ENCODE assay signal across 27 mouse cellular contexts in genomic region chr7:75486031-75486430, GRCm38 (mm10). TPM values are rescaled to one million over a fixed set of nuclear protein-coding genes. Genes with fewer than 3 reads are reported as not detected.
A peak's percentile ranks its signal among the peaks of the same experiment; 100 is the strongest.
DNase-seq lines count a peak whose midpoint lies in the region; ATAC-seq lines count a peak whose summit lies in the region.
"Had no signal": no experiment of that assay in that cellular context is flagged by ENCODE, and none has a peak within 500 bp of the region (broad histone marks: within the 10 kb centered on the region; RNA-seq: fewer than 3 reads in every experiment).

No protein-coding gene starts in this region.

- H3K36me3 ChIP-seq in midbrain, embryonic 11.5 days (ENCODE audit: control insufficient read depth, insufficient read depth, low read length), result no peaks in the 10 kb centered on the region
- H3K36me3 ChIP-seq in midbrain, embryonic 14.5 days (ENCODE audit: control insufficient read depth, insufficient read depth, low read length), result no peaks in the 10 kb centered on the region
- no peaks in the 10 kb centered on the region for H3K36me3 ChIP-seq in kidney, embryonic 14.5 days (ENCODE audit: control insufficient read depth, insufficient read depth, low read length)
- H3K36me3 ChIP-seq: G1E; heart, embryonic 10.5 days; limb, embryonic 15.5 days; neural tube, embryonic 12.5 days had no signal

- no peaks in the 10 kb centered on the region for H3K9me3 ChIP-seq in midbrain, embryonic 11.5 days (ENCODE audit: control insufficient read depth, low read length)
- no peaks in the 10 kb centered on the region for H3K9me3 ChIP-seq in midbrain, embryonic 14.5 days (ENCODE audit: control insufficient read depth, low read length)
- no peaks in the 10 kb centered on the region for H3K9me3 ChIP-seq in kidney, embryonic 14.5 days (ENCODE audit: control insufficient read depth, low read length)
- H3K9me3 ChIP-seq: forebrain, embryonic 13.5 days; G1E; heart, embryonic 10.5 days; limb, embryonic 15.5 days; neural tube, embryonic 12.5 days had no signal

- no peaks in the 10 kb centered on the region for H3K4me1 ChIP-seq in midbrain, embryonic 11.5 days (ENCODE audit: control insufficient read depth, insufficient read depth, low read length)
- H3K4me1 ChIP-seq in midbrain, embryonic 14.5 days (ENCODE audit: control insufficient read depth, insufficient read depth, low read length), result no peaks in the 10 kb centered on the region
- no peaks in the 10 kb centered on the region for H3K4me1 ChIP-seq in kidney, embryonic 14.5 days (ENCODE audit: control insufficient read depth, insufficient read depth, low read length)
- H3K4me1 ChIP-seq: forebrain, embryonic 13.5 days; limb, embryonic 15.5 days; neural tube, embryonic 12.5 days had no signal

- WGBS in midbrain, embryonic 11.5 days, result 87% methylated on average over 2 of the region's 2 CpGs
- WGBS in midbrain, embryonic 14.5 days, result 82% methylated on average over 2 of the region's 2 CpGs
- 70% methylated on average over 2 of the region's 2 CpGs for WGBS in kidney, embryonic 14.5 days

- no peak overlapping the region for H3K4me3 ChIP-seq in midbrain, embryonic 11.5 days (ENCODE audit: low read depth, low read length)
- no peak overlapping the region for H3K4me3 ChIP-seq in midbrain, embryonic 14.5 days (replicated peaks; ENCODE audit: low read depth, low read length)
- no peak overlapping the region for H3K4me3 ChIP-seq in kidney, embryonic 14.5 days (ENCODE audit: low read length)
- H3K4me3 ChIP-seq: forebrain, embryonic 13.5 days; heart, embryonic 10.5 days; limb, embryonic 15.5 days; neural tube, embryonic 12.5 days had no signal

- ATAC-seq in midbrain, embryonic 11.5 days (ENCODE audit: low FRiP score), result no peak
- ATAC-seq in midbrain, embryonic 14.5 days (ENCODE audit: low FRiP score, low TSS enrichment), result no peak
- no peak for ATAC-seq in kidney, embryonic 14.5 days (ENCODE audit: low FRiP score, low TSS enrichment)
- ATAC-seq: forebrain, embryonic 13.5 days; midbrain, embryonic 16.5 days had no signal

- no peaks in the 10 kb centered on the region for H3K27me3 ChIP-seq in midbrain, embryonic 11.5 days (ENCODE audit: control insufficient read depth, insufficient read depth, low read length)
- H3K27me3 ChIP-seq in midbrain, embryonic 14.5 days (ENCODE audit: control insufficient read depth, insufficient read depth, low read length), result no peaks in the 10 kb centered on the region
- H3K27me3 ChIP-seq in kidney, embryonic 14.5 days (ENCODE audit: control insufficient read depth, insufficient read depth, low read length), result no peaks in the 10 kb centered on the region
- H3K27me3 ChIP-seq: forebrain, embryonic 13.5 days; limb, embryonic 15.5 days; neural tube, embryonic 12.5 days had no signal

- no peak overlapping the region for H3K9ac ChIP-seq in midbrain, embryonic 11.5 days (ENCODE audit: low read length)
- no peak overlapping the region for H3K9ac ChIP-seq in midbrain, embryonic 14.5 days (replicated peaks; ENCODE audit: low read length)
- no peak overlapping the region for H3K9ac ChIP-seq in kidney, embryonic 14.5 days (ENCODE audit: low read depth, low read length)
- H3K9ac ChIP-seq: forebrain, embryonic 13.5 days; hindbrain, embryonic 14.5 days; limb, embryonic 15.5 days; liver, embryonic 14.5 days; neural tube, embryonic 12.5 days had no signal

- peak; percentile 54 for DNase-seq in midbrain, embryonic 11.5 days (ENCODE audit: low spot score, missing footprints)
- no peak for DNase-seq in midbrain, embryonic 14.5 days
- DNase-seq in CD4-positive helper T cell, adult 2 months (ENCODE audit: low read depth, low spot score), result peak; percentile 77
- peak; percentile 17 for DNase-seq in MEL-GATA-1-ER (ENCODE audit: extremely low read depth, low read depth)
- DNase-seq in induced T-regulatory cell, adult 2 months (ENCODE audit: low read depth), result peak; percentile 82
- DNase-seq in retina, embryonic 14.5 days (ENCODE audit: low spot score), result no peak
- DNase-seq in kidney, adult 8-10 months, result no peak
- DNase-seq: adrenal gland, adult 8-10 months; cerebellum, adult 8-10 months; cerebellum, postnatal 25 days; gastrocnemius, postnatal 14 days; heart, adult 11 months; kidney, adult 18-20 months; kidney, postnatal 4 days; left cerebral cortex, postnatal 4 days; lung, adult 2 months; lung, postnatal 10 days had no signal

- H3K4me2 ChIP-seq in midbrain, embryonic 11.5 days, result no peak overlapping the region
- H3K4me2 ChIP-seq in midbrain, embryonic 14.5 days (ENCODE audit: low read length), result no peak overlapping the region
- H3K4me2 ChIP-seq in kidney, embryonic 14.5 days (replicated peaks; ENCODE audit: low read depth, low read length), result no peak overlapping the region
- H3K4me2 ChIP-seq: forebrain, embryonic 13.5 days; hindbrain, embryonic 14.5 days; limb, embryonic 15.5 days; neural tube, embryonic 12.5 days had no signal

- no peak overlapping the region for H3K27ac ChIP-seq in midbrain, embryonic 11.5 days (ENCODE audit: low read depth, low read length)
- no peak overlapping the region for H3K27ac ChIP-seq in midbrain, embryonic 14.5 days (replicated peaks; ENCODE audit: low read depth, low read length)
- no peak overlapping the region for H3K27ac ChIP-seq in kidney, embryonic 14.5 days (ENCODE audit: low read depth, low read length)
- H3K27ac ChIP-seq: forebrain, embryonic 13.5 days; heart, embryonic 10.5 days; hindbrain, embryonic 14.5 days; kidney, postnatal 0 days; limb, embryonic 15.5 days; liver, embryonic 14.5 days; neural tube, embryonic 12.5 days had no signal

RNA-seq across cellular contexts. Expression of gene Akap13, which starts 30.7 kb away (rescaled TPM):
- 24.3 and 27.4 TPM in 2 replicates for polyA plus RNA-seq in midbrain, embryonic 11.5 days (2014; fragmentation: Nextera tagmentation; extraction: Ambion mirVana)
- 17.1 and 18.9 TPM in 2 replicates for polyA plus RNA-seq in midbrain, embryonic 14.5 days (2014; fragmentation: Nextera tagmentation; extraction: Ambion mirVana)
- 45.0 and 69.8 TPM in 2 replicates for polyA plus RNA-seq in kidney, embryonic 14.5 days (2014; fragmentation: Nextera tagmentation; extraction: Ambion mirVana)

Comparison
In these comparisons a context has a peak if more than half of its experiments do, and no peak if none do; other contexts are left out.
1. DNase-seq: peak in midbrain, embryonic 11.5 days (single experiment), CD4-positive helper T cell, adult 2 months (single experiment), MEL-GATA-1-ER (single experiment) and induced T-regulatory cell, adult 2 months (single experiment); none in midbrain, embryonic 14.5 days (single experiment), retina, embryonic 14.5 days (single experiment) and kidney, adult 8-10 months (0 of 2).